Mouse (Mus musculus) midbrain, embryonic 16.5 days (tissue): ENCODE measurements around the gene Fkbp9. TPM values are rescaled to one million over a fixed set of nuclear protein-coding genes. Genes with fewer than 3 reads are reported as not detected.
A peak's percentile ranks its signal among the peaks of the same experiment; 100 is the strongest.

Experiments used
- ATAC-seq: fragments of 200-750 bp; cut with Nextera tagmentation; 2 replicates; pipeline ENCODE4 v1.8.0; 2017; ENCODE audit warnings: moderate TSS enrichment
- H3K27ac ChIP-seq: fragments of 300-500 bp; sonication (generic); 2 replicates; pipeline ENCODE4 v1.5.1; 2014; ENCODE audit warnings: mild to moderate bottlenecking, low read length, mixed read lengths
- H3K27me3 ChIP-seq: fragments of 300-500 bp; sonication (generic); 2 replicates; pipeline ENCODE4 v1.6.1; 2014; ENCODE audit warnings: low read depth, low read length, mixed read lengths; ENCODE audit not compliant: control insufficient read depth, insufficient read depth
- H3K36me3 ChIP-seq: fragments of 300-500 bp; sonication (generic); 2 replicates; pipeline ENCODE4 v1.6.1; 2014; ENCODE audit warnings: mild to moderate bottlenecking, low read length, moderate library complexity, mixed read lengths; ENCODE audit not compliant: control insufficient read depth, insufficient read depth
- H3K4me1 ChIP-seq: fragments of 300-500 bp; sonication (generic); 2 replicates; pipeline ENCODE4 v1.6.1; 2014; ENCODE audit warnings: mild to moderate bottlenecking, low read length, mixed read lengths; ENCODE audit not compliant: control insufficient read depth, insufficient read depth
- H3K4me2 ChIP-seq: fragments of 300-500 bp; sonication (generic); 2 replicates; pipeline ENCODE4 v1.6.1; 2014; ENCODE audit warnings: mild to moderate bottlenecking, low read length, mixed read lengths
- H3K4me3 ChIP-seq: fragments of 300-500 bp; sonication (generic); 2 replicates; pipeline ENCODE4 v1.5.1; 2014; ENCODE audit warnings: low read depth, mild to moderate bottlenecking, low read length, moderate library complexity, mixed read lengths
- H3K9ac ChIP-seq: fragments of 300-500 bp; sonication (generic); 2 replicates; pipeline ENCODE4 v1.6.1; 2014; ENCODE audit warnings: low read depth, low read length, mixed read lengths
- H3K9me3 ChIP-seq: fragments of 300-500 bp; sonication (generic); replicated peaks from 2 replicates; pipeline ENCODE4 v1.6.1; 2014; ENCODE audit warnings: mild to moderate bottlenecking, low read length, mixed read lengths; ENCODE audit not compliant: control insufficient read depth, poor library complexity, severe bottlenecking
- WGBS: fragments of 180-500 bp; shearing (Covaris S2); extraction: QIAGEN DNeasy Blood & Tissue Kit; methylation state at CpG from one replicate; pipeline ENCODE4 v1.1.7; 2014; 5-methylcytosine and 5-hydroxymethylcytosine counted together
- polyA plus RNA-seq: library from polyadenylated mRNA; unstranded; fragments of >200 nt; fragmentation: Nextera tagmentation; extraction: Ambion mirVana; gene quantifications from 2 replicates; pipeline ENCODE4 v1.2.1, GENCODE M21; 2015

Fkbp9 gene
- polyA plus RNA-seq, 1 experiment from 2014 or later = 30.8 TPM

GRCm38 (mm10) chr6:56832407-56832796 is 543 bp downstream of the Fkbp9 start:
- ATAC-seq = peak; percentile 57; the same call in 1 of the 2 replicates
- Histone ChIP-seq H3K4me3 (peak overlapping the region; percentile 63), H3K4me2 (peak overlapping the region; percentile 96), H3K27ac (no peak overlapping the region), H3K9me3 (no peaks in the 10 kb centered on the region), H3K36me3 (no peaks in the 10 kb centered on the region), H3K4me1 (no peaks in the 10 kb centered on the region; the same call in 1 of the 2 replicates), H3K27me3 (no peaks in the 10 kb centered on the region), H3K9ac (peak overlapping the region; percentile 69)
- WGBS = 3% methylated on average over 15 of the region's 15 CpGs

GRCm38 (mm10) chr6:56832830-56833229 is 971 bp downstream of the Fkbp9 start:
- H3K27me3 ChIP-seq = no peaks in the 10 kb centered on the region
- ATAC-seq = no peak

GRCm38 (mm10) chr6:56834769-56835168 is 2.9 kb downstream of the Fkbp9 start:
- ATAC-seq = no peak
- Histone ChIP-seq H3K36me3 (no peaks in the 10 kb centered on the region), H3K27me3 (no peaks in the 10 kb centered on the region), H3K27ac (no peak overlapping the region), H3K4me2 (no peak overlapping the region), H3K9me3 (no peaks in the 10 kb centered on the region), H3K9ac (no peak overlapping the region), H3K4me3 (no peak overlapping the region), H3K4me1 (no peaks in the 10 kb centered on the region; the same call in 1 of the 2 replicates)
- WGBS = 54% methylated on average over 5 of the region's 5 CpGs

More at GRCm38 (mm10) chr6:56832830-56833229, 971 bp downstream of the Fkbp9 start:
- Histone ChIP-seq H3K36me3 (no peaks in the 10 kb centered on the region), H3K27ac (no peak overlapping the region), H3K4me1 (no peaks in the 10 kb centered on the region; the same call in 1 of the 2 replicates), H3K4me3 (no peak overlapping the region; the same call in 1 of the 2 replicates), H3K9ac (no peak overlapping the region), H3K9me3 (no peaks in the 10 kb centered on the region), H3K4me2 (peak overlapping the region; percentile 96)

DNA sequence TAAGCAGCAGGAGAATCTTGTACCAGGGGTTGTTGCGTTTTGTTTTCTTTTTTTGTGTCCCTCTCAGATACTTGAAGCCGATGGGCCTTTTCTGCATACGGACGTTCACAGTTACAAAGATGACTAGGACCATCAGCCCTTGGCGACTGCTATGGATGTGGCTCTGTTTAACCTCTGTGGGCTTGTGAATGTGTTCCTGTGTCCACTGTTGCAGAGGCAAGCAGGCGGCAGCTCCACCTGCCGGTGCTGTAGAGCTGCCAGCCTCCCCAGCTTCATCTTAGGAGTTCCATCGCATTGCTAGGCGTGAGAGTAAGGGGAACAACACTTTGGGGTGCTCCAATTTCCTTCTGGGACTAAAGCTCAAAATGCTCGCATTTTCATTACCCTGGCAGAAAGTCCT is 3.7 kb downstream of the Fkbp9 start:
- Histone ChIP-seq H3K9me3 (no peaks in the 10 kb centered on the region), H3K4me1 (no peaks in the 10 kb centered on the region; the same call in 1 of the 2 replicates), H3K4me3 (no peak overlapping the region), H3K27me3 (no peaks in the 10 kb centered on the region), H3K27ac (no peak overlapping the region), H3K36me3 (no peaks in the 10 kb centered on the region), H3K9ac (no peak overlapping the region), H3K4me2 (no peak overlapping the region)
- no peak for ATAC-seq
- 88% methylated on average over 10 of the region's 10 CpGs for WGBS

DNA sequence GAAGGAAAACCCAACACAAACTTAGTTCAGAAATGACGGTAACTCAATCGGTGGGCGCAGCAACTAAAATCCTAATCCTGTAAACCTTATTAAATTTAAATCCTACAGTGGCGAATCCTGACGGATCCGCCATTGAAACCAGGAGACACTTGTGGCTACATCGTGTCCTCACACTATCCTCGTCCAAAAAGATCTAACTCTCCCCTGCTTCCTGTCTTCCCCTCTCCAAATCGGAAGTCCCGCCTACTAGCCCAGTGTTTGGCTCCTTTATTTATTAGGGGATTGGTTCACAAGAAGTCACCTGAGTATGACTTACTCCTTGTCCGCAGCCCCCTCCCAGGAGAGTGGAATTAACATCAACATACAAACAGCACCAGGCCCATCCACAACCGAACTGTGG is 5.3 kb downstream of the Fkbp9 start:
- Histone ChIP-seq H3K9ac (no peak overlapping the region), H3K36me3 (no peaks in the 10 kb centered on the region), H3K9me3 (no peaks in the 10 kb centered on the region), H3K4me1 (no peaks in the 10 kb centered on the region; the same call in 1 of the 2 replicates), H3K27ac (no peak overlapping the region), H3K4me2 (no peak overlapping the region), H3K27me3 (no peaks in the 10 kb centered on the region), H3K4me3 (no peak overlapping the region)
- ATAC-seq = no peak
- 97% methylated on average over 12 of the region's 12 CpGs for WGBS

GRCm38 (mm10) chr6:56837621-56838020 is 5.8 kb downstream of the Fkbp9 start:
- Histone ChIP-seq H3K27ac (no peak overlapping the region), H3K36me3 (no peaks in the 10 kb centered on the region), H3K4me3 (no peak overlapping the region), H3K9me3 (no peaks in the 10 kb centered on the region), H3K27me3 (no peaks in the 10 kb centered on the region), H3K4me2 (no peak overlapping the region), H3K9ac (no peak overlapping the region), H3K4me1 (no peaks in the 10 kb centered on the region)
- 90% methylated on average over 3 of the region's 3 CpGs for WGBS
- ATAC-seq = no peak

DNA sequence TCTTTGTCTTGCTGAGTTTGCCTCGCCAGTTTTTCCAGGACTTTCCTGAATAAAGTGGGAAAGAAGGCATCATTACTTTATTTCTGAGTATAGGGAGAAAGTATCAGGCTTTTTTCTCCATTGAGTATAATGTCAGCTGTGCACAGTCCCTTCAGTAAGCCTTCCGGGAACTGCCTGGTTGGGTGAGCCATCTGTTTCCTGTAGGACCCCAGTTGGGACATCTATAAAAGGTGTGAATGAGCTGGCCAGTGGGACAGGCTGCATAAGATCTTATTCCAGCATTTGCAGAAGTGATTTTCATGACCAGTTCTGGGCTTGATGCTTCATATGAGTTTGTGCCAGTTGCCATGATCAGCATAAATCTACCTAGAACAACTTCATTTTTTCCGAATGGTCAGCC is 11.4 kb downstream of the Fkbp9 start:
- no peak overlapping the region for H3K9ac ChIP-seq
- no peaks in the 10 kb centered on the region for H3K9me3 ChIP-seq
- no peaks in the 10 kb centered on the region for H3K27me3 ChIP-seq
- ATAC-seq = no peak
- no peaks in the 10 kb centered on the region for H3K36me3 ChIP-seq
- no peaks in the 10 kb centered on the region for H3K4me1 ChIP-seq
- no peak overlapping the region for H3K4me3 ChIP-seq
- no peak overlapping the region for H3K4me2 ChIP-seq
- 83% methylated on average over 3 of the region's 3 CpGs for WGBS
- no peak overlapping the region for H3K27ac ChIP-seq

DNA sequence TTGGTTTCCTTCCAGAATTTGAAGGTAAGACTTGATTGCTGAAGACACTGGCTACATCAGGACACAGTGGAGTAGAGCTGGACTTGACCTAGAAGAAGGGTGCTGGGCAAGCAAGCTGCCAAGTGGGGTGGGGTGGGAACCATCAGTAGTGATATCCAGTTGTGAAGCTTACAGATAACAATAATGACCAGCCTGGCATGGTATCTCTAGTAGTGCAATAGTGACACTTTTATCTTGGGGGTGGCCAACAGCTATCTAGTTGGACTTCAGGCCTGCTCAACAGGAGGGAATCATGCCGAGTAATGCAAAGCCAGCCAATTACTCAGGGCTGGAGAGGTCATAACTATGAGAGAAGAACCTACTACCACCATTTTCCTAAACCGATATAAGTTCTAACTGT is 12.5 kb downstream of the Fkbp9 start:
- H3K4me3 ChIP-seq = no peak overlapping the region
- no peaks in the 10 kb centered on the region for H3K4me1 ChIP-seq
- H3K27ac ChIP-seq = no peak overlapping the region
- no peaks in the 10 kb centered on the region for H3K36me3 ChIP-seq
- no peak overlapping the region for H3K9ac ChIP-seq
- H3K27me3 ChIP-seq = no peaks in the 10 kb centered on the region
- no peak for ATAC-seq
- WGBS = 95% methylated on average over 2 of the region's 2 CpGs
- H3K4me2 ChIP-seq = no peak overlapping the region
- no peaks in the 10 kb centered on the region for H3K9me3 ChIP-seq

DNA sequence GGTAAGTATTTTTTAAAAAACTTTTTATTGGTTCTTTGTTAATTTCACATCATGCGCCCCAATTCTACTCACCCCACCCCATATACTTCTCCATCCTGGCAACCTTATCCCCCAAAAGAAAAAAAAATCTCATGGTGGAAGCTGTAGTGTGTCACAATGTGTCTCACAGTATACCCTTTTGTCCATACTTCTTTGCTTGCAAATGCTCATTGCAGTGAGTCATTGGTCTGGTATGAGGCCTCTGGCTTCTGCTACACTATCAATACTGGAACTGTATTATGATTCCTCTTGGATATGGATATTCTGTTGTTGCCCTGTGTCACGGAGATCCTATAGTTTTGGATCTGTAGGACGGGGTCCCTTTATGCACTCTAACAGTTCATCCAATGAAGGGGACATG is 17.1 kb downstream of the Fkbp9 start:
- WGBS = 89% methylated on average over 3 of the region's 3 CpGs
- H3K4me3 ChIP-seq = no peak overlapping the region

More for the DNA sequence above, 17.1 kb downstream of the Fkbp9 start:
- Histone ChIP-seq H3K4me1 (no peaks in the 10 kb centered on the region), H3K9ac (no peak overlapping the region), H3K27ac (no peak overlapping the region), H3K27me3 (no peaks in the 10 kb centered on the region), H3K4me2 (no peak overlapping the region), H3K9me3 (no peaks in the 10 kb centered on the region), H3K36me3 (no peaks in the 10 kb centered on the region)
- ATAC-seq = no peak
